Mouse (Mus musculus): ENCODE measurements around the gene Rsph14. TPM values are rescaled to one million over a fixed set of nuclear protein-coding genes. Genes with fewer than 3 reads are reported as not detected.

Rsph14 gene
- total RNA-seq (2021), result under 1 TPM; 0.68 to 0.87 TPM
- long read RNA-seq, result 0 reads

DNA sequence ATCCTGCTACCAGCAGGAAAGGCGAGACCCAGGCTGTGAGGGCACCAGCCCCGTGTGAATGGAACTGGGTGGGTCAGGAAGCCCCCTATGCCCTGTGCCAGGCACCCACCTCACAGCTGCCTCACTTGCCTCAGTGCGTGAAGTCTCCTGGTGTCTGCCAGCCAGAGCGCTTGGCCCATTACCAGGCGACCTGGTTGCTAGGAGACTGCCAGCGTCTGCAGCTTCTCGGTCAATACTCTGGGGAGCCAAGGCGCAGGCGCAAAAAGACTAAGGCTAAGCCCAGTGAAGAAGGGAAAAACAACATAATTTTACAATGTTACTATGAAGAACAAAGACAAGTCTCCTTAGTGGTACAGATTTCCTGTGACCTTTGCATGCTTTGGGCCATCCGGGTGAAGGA is at the start of gene Rsph14:
Gene Rsph14 (minus strand): TSS at position 192 of the 400 bp plus-strand sequence.
- peak; percentile 79 to 87 for DNase-seq (ENCODE audit: low spot score in 2 of 2)

DNA sequence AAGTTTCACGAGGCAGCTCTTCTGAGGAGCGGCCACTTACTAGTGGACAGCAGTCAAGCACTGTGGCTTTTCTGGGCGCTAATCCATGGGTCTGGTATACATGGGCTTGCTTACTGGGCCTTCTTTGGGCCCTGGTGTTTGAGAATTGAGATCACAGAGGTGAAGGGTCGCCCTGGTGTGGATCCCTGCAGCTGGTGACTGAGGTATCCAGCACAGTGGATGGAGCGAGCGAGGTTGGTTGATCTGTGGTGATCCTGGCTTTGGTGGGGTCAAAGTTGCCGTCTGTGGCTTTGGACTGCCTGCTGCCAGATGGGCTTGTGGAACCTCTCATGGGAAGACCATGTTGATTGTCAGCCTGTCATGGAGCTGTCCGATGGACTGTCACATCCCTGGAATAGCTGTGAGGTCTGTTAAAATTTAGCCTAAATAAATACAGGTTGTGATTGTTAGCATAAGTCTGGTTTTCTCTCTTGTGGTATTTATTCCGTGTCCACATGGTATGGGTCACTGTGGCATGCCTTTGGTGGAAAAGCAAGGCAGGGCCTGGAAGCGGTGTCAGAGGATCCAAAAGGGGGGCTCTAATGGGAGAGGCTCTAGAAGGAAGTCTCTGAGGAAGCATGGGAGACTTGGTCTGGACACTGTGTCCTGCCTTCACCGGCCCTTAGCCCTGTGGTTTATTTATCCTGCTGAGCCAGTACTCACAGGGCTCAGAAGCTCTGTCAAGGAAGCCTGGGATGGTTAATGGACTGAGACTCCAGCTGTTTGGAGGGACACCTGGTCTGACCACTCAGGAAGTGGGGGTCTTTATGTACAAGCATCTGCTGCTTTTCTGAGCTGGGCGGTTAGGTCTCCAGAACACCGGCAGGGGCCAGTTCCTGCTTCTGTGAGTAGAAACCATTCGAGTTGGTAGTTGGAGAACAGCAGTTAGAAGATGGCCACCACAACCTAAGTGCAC is 46.1 kb upstream of the Rsph14 start:
- no peak for DNase-seq (ENCODE audit: low spot score in 2 of 2)

DNA sequence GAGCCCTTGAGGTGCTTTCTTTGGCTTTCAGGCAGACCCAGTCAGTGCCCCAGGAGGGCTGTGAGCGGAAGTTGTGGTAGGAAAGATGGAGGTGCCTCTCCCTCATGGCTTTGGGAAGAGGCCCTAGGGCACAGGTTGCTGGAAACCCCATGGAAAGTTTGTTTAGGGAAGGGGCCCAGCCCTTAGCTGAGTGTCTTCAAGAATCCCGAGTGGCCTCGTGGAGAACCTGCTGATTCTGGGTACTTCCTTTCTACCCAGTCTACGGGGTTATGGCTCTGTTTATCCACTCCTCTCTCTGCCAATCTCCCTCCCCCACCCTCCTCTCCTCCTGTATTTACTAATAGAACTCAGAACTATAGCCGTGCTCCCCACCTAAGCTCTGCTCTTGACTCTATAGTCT is 43.3 kb upstream of the Rsph14 start:
- no peak for DNase-seq (ENCODE audit: low spot score in 2 of 2)

DNA sequence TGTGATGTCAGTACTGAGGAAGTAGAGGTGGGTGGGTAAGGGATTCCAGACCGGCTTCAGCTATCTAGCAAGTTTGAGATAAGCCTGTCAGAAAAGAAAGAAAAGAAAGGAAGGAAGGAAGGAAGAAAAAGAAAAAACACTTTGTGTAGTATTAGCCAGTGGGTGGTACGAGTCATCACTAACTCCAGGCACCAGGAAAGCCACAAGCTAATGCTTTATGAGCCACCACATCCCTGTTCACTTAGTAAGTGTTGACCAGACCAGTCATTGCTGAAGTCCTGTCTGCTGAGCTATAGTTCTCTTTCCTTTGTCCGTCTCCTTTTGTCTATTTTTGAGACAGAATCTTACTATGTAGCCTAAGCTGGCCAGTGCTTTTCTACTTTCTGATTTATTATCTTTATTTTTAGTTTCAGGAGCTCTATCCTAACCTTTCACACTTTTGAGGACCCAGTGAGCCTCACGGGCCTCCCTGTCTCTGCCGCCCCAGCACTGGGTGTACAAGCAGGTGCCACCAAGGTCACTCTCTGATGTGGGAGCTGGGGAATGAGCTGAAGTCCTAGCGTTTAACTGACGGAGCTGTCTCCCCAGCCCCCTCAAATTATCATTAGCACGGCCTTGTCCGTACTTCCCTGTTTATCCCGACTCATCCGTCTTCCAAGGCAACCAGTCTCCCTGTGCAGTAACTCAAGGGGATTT is 38.0 kb upstream of the Rsph14 start:
- DNase-seq (ENCODE audit: low spot score in 2 of 2), result no peak

DNA sequence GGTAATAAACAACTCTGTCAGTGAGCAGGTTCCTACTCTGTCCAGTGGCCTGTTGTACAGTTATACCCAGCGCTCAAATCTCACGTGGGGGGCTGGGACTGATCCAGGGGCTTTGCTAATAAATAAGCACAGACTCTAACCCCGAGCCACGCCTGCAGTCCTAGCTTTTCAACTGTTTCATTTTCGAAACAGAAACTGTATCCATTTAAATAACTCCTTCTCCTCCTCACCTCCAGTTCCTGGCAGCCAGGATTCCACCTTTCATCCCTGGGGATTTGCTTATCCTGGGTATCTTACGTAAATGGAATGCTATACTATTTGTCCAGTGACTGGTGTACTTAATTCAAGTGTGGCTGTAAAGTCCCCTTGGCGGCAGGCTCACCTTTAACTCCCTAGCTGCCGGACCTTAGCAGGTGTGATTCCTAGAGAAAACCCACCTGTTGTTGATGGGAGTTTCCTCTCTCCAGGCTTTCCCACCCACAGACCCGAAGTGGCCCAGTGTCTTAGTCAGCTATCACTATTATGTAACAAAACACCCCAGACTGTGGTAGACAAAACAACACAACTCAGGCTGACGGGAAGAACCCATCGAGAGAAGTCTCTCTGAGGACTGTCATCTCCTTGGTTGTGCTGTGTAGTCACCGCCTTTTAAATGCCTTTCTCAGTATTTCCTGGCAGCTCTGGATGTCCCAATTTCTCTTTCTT is 36.4 kb upstream of the Rsph14 start:
- DNase-seq (ENCODE audit: low spot score in 2 of 2), result no peak

DNA sequence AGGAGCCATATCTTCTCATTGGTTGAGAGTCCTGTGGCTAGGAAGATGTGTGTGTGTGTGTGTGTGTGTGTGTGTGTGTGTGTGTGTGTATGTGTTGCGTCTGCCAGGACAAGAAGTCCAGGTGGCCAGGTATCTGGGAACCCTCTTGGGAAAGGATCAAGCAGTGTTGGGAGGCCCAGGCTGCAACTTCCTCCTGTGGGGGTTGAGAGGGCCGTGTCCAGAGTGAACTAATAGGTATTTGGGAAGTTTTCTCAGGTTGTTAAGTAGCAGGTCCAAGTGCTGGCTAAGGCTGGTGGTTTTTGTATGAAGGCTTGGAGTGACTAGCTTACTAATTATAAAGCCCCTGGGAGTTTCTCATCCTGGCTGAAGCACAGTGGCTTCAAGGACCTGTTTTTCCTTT is 35.7 kb upstream of the Rsph14 start:
- no peak for DNase-seq (ENCODE audit: low spot score in 2 of 2)

DNA sequence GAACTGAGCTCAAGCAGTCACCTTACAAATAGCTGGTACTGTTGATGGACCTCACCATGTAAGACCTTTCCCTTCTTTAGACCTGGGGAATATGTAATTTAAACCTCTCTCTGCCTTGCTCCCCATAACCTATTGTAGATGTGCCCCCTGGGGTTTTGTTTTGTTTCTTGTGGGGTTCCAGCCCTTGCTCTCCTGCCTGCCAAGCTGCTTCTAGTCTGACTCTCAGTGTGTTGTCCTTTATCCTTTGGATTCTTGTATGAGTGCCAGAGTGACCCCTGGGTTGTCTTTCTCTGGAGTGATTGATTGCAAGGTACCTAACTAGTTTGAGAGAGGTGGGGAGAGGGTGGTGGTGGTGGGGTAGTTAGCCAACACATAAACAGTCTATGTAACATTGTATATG is 35.1 kb upstream of the Rsph14 start:
- DNase-seq (ENCODE audit: low spot score in 2 of 2), result no peak

DNA sequence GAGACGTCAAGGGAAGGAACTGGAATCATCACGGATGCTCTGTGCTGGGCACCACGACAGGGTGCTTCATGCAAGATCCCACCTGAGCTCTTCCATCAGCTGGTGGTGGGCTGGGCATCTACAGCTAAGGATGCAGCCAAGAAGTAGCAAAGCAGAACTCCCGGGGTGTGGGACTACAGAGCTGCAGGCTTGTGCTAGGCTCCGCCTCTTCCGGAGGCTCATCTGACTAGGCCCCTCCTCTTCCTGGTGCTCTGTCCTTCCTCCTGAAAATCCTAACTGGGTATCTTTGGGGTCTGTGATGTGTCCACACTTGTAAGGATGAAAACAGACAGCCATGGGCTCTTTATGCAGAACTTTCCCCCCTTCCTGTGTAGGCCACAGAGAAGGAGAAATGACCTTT is 33.3 kb upstream of the Rsph14 start:
- DNase-seq (ENCODE audit: low spot score in 2 of 2), result no peak

DNA sequence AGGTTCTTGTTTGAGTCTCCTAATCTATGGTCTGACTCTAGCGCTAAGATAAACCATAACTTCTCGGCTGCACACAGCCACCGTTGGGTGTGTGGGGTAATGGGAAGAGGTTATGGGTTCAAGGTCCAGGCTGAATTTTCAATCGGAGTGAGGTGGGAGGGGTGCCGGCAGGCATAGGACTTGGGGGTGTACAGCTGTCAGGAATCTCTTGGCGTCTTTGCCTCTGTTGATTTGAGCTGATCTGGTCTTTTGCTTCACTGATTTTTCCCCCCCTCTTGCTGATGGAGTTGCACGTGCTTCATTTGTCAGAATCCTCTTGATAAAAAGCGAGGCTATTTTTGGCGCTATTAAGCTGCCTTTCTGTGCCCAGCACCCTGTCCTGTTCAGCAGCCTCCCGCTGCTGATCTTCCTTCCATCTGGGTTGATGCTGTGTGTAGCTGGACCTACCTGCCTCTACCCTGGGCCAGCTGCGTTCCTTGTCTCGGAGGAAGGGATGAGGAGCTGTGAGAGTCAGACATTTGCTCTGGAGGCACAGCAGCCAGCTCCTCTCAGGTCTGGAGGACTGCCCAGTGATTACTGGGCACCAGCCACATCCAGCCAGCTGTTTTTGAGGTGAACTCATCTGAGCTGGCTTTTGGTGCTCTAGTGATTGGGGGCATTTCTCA is 31.0 kb upstream of the Rsph14 start:
- DNase-seq (ENCODE audit: low spot score in 2 of 2), result peak in 1 of 2 experiments; percentile 41

DNA sequence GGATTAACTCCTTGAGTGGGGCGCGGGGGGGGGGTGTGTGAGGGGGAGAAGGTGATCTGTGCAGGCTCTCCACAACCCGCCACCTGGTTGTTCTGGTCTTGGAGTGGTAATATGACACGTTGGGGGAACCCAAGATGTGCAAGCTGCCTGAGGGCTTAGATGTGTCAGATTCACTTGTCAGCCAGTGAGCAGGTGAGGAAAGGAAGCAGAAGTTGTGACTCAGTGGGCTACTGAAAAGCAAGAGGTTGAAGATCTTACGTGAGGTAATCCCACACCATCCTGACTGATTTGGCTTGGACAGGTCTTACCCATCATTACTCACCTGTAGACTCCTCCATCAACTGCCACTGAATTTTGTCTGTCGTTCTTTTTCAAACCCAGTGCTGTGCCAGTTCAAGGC is 30.2 kb upstream of the Rsph14 start:
- no peak for DNase-seq (ENCODE audit: low spot score in 2 of 2)

DNA sequence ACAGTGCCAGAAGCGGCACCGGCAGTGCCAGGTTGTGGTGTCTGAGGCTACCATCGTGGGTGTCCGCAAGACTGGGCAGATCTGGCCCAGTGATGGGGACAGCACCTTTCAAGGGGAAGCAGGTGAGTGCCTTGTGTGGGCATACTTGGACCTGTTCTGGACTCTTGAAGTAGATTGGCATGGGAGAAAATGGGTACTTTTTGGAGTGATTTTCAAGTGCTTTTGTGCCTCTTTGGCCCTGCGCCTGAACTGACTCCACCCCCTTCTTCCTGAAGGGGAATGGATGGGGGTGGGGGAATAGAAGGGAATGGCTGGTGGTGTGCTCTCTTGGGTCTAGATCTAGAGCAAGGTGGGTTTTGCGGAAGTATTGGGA is 29.8 kb upstream of the Rsph14 start:
- peak in 1 of 2 experiments; percentile 43 for DNase-seq (ENCODE audit: low spot score in 2 of 2)

DNA sequence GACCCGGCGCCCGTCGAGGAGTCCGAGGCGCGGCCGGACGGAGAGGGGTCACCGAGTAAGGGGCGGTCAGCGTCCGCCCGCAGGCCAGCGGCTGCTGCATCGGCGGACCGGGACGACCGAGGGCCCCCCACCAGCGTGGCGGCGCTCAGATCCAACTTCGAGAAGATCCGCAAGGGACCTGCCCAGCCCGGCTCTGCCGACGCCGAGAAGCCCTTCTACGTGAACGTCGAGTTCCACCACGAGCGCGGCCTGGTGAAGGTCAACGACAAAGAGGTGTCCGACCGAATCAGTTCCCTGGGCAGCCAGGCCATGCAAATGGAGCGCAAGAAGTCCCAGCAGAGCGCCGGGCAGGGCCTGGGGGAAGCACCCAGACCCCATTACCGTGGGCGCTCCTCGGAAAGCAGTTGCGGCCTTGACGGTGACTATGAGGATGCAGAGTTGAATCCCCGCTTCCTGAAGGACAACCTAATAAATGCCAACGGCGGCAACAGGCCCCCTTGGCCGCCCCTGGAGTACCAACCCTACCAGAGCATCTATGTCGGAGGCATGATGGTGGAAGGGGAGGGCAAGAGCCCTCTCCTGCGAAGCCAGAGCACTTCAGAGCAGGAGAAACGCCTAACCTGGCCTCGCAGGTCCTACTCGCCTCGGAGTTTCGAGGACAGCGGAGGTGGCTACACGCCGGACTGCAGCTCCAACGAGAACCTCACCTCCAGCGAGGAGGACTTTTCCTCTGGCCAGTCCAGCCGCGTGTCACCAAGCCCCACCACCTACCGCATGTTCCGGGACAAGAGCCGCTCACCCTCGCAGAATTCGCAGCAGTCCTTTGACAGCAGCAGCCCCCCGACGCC is 29.2 kb upstream of the Rsph14 start:
- no peak for DNase-seq (ENCODE audit: low spot score in 2 of 2)

DNA sequence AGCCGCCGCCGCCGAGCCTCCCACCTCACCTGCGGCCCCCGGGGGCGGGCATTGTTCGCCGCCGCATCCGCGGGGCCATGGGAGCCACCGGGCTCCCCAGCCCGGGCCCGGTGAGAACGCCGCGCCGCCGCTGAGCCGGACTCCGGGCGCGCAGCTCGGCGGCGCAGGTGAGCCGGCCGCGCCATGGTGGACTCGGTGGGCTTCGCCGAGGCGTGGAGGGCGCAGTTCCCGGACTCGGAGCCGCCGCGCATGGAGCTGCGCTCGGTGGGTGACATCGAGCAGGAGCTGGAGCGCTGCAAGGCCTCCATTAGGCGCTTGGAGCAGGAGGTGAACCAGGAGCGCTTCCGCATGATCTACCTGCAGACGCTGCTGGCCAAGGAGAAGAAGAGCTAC is 28.5 kb upstream of the Rsph14 start:
- peak in 1 of 2 experiments; percentile 39 for DNase-seq (ENCODE audit: low spot score in 2 of 2)

DNA sequence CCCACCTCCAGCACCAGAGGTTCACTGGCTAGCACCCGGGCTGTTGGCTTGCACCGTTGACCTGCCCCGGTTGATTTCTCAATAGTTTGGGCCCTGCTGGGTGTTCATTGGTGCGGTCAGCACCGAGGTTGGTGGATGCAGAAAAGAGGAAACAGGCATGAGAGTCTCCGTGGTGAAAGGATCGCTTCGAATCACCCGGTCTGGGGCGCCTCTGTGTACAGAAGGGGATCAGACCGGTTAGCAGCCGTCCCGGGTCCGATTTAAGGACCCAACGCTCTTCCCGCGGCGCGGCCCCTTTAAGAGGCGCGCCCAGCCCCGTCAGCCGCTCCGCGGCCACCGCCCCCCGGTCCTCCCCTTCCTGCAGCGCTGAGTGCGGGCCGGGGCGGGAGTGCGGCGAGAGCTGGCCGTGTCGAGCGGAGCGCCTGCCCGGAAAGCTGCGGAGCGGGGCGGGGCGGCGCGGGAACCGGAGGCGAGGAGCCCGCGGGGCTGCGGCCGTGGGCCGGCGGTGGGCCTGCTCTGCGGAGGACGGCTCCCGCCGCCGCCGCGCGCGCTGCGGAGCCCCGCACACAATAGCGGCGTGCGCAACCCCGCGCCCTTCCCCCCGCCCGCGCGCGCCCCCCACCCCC is 27.9 kb upstream of the Rsph14 start, which contains the start of gene Bcr:
Gene Bcr (plus strand): TSS at position 376 of the 626 bp plus-strand sequence.
- DNase-seq (ENCODE audit: low spot score in 2 of 2), result peak; percentile 70 to 77

DNA sequence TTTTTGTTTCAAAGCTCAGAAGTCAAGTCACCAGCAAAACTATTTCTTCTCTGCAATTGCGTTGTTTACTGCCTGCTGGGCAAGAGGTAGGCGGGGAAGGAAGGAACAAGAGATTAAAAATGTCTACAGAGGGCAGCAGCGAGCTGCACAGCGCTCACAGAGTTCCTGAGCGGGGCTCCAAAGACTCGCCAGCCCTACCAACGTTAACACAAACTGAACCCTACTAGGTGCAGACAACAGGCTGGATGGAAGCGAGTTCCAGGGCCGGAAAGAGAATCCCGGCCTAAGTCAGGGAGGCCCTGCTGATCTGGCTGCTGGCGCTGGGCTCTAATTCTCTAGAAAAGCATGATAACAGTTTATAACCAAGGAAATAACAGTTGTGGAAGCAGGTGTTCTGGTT is 27.0 kb upstream of the Rsph14 start:
- DNase-seq (ENCODE audit: low spot score in 2 of 2), result peak; percentile 76 to 88

DNA sequence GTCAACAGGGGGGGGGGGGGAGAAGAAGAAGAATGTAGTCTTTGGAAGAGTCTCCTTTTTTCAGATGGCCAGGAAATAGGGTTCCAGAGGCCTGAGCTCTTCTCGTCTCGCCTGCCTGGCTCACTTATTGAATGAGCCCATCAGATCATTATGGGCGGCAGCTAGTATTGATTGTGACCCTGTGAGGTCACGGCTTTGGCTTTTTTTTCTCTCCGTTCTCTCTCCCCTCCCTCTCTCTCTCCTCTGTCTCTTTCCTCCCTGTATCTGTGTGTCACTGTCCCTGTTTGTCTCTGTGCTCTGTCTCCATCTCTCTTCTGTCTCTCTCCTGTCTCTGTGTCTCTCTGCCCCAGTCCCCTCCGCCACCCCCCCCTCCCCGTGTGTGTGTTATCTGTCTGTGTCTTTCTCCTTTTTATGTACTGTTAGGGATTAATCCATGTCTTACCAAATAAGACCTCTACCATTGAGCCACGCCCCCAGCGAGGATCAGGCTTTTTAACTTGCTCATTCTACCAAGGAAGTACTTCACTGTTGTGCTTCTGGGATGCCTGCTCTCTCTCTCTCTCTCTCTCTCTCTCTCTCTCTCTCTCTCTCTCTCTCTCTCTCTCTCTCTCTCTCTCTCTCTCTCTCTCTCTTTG is 26.5 kb upstream of the Rsph14 start:
- no peak for DNase-seq (ENCODE audit: low spot score in 2 of 2)

DNA sequence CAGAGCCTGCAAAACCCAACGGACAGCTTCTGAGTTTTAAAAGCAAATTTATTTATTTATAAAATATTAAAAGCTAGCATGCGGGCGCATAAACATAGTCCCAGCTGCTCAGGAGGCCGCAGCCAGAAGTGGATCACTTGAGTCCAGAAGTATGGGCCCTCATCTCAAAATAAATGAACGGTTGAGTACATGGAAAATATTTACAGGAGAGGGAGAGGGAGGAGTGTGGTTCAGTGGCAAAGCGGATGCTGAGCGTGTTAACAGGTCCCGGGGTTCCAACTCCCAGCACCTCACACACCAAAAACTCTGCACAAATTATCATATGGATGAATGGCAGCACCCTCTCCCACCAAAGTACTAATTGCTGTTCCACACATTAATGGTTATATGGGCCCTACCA is 25.9 kb upstream of the Rsph14 start:
- no peak for DNase-seq (ENCODE audit: low spot score in 2 of 2)

DNA sequence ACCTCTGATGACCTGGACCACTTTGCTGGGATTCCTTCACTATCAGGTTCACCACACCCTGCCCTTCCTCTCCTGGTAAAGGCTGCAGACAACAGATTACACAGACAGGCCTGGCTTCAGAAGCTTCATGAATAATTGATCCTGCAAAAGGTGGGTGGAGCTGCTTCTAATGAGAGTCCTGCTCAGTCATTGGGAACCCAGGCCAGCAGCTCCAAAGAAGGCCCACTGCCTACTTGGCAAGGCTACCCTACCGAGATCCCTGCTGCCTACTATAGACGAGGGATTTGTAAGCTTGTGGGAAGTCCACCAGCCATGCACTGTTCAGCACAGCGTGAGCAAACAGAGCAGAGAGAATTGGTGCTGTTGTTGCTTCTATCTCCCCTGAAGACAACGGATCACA is 23.9 kb upstream of the Rsph14 start:
- peak; percentile 40 to 60 for DNase-seq (ENCODE audit: low spot score in 2 of 2)

DNA sequence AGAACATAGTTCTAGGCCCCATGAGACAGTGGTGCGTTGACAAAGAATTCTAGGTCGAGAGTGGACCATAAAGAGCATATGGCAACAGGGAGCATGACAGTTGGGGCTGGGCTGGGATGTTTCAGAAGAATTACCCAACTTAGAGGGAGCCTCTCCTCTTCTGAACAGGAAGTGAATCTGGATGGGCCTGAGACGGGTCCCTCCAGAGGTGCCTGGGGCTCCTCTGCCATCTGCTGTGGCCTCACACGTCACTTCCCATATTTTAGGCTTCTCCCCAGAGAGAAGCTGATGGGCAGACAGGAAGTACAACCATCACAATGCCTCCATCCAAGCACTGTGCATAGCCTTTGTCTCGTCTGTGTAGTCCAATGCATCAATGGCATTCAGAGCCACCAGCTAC is 23.3 kb upstream of the Rsph14 start:
- DNase-seq (ENCODE audit: low spot score in 2 of 2), result no peak
